Mouse (Mus musculus): ENCODE results near the gene Frat2. TPM values are rescaled to one million over a fixed set of nuclear protein-coding genes. Genes with fewer than 3 reads are reported as not detected.
A peak's percentile ranks its signal among the peaks of the same experiment; 100 is the strongest.
"Not testable (repeated sequence)": the region's sequence is repeated elsewhere in the genome, so short reads cannot be mapped to it uniquely, and the experiment has no call there.

Gene Frat2
- polyA plus RNA-seq, 1 experiment from 2014 or later, result 5.0 TPM

GRCm38 (mm10) chr19:41872285-41872684, 24.4 kb upstream of the Frat2 start:
- H3K36me3 ChIP-seq (ENCODE audit: control insufficient read depth, insufficient read depth, low read length), result peaks cover 8% of the 10 kb centered on the region; the same call in 1 of the 2 replicates
- 96% methylated on average over 2 of the region's 2 CpGs for WGBS

GRCm38 (mm10) chr19:41869946-41870345, 22.0 kb upstream of the Frat2 start:
- not testable (repeated sequence) for H3K36me3 ChIP-seq (ENCODE audit: control insufficient read depth, insufficient read depth, low read length); ATAC-seq (ENCODE audit: low FRiP score)

More at GRCm38 (mm10) chr19:41872285-41872684, 24.4 kb upstream of the Frat2 start:
- H3K9ac ChIP-seq (ENCODE audit: low read depth, low read length), result no peak overlapping the region
- H3K4me2 ChIP-seq (replicated peaks; ENCODE audit: low read depth, low read length), result no peak overlapping the region
- no peak for DNase-seq (ENCODE audit: low spot score)
- no peaks in the 10 kb centered on the region for H3K27me3 ChIP-seq (ENCODE audit: control insufficient read depth, insufficient read depth, low read length)
- H3K27ac ChIP-seq (ENCODE audit: low read depth, low read length), result no peak overlapping the region
- no peaks in the 10 kb centered on the region for H3K9me3 ChIP-seq (ENCODE audit: control insufficient read depth, low read length)
- no peaks in the 10 kb centered on the region for H3K4me1 ChIP-seq (replicated peaks; ENCODE audit: control insufficient read depth, insufficient read depth, low read length)
- no peak overlapping the region for H3K4me3 ChIP-seq (ENCODE audit: low read depth, low read length)
- no peak for ATAC-seq (ENCODE audit: low FRiP score)

GRCm38 (mm10) chr19:41869296-41869695, 21.4 kb upstream of the Frat2 start:
- 98% methylated on average over 5 of the region's 5 CpGs for WGBS
- no peak overlapping the region for H3K27ac ChIP-seq (ENCODE audit: low read depth, low read length)
- ATAC-seq (ENCODE audit: low FRiP score), result no peak

More at GRCm38 (mm10) chr19:41869946-41870345, 22.0 kb upstream of the Frat2 start:
- not testable (repeated sequence) for H3K27me3 ChIP-seq (ENCODE audit: control insufficient read depth, insufficient read depth, low read length); H3K4me1 ChIP-seq (replicated peaks; ENCODE audit: control insufficient read depth, insufficient read depth, low read length); DNase-seq (ENCODE audit: low spot score); H3K9me3 ChIP-seq (ENCODE audit: control insufficient read depth, low read length); H3K27ac ChIP-seq (ENCODE audit: low read depth, low read length); H3K4me3 ChIP-seq (ENCODE audit: low read depth, low read length); H3K9ac ChIP-seq (ENCODE audit: low read depth, low read length); H3K4me2 ChIP-seq (replicated peaks; ENCODE audit: low read depth, low read length)
- WGBS, result 91% methylated on average over 5 of the region's 5 CpGs

GRCm38 (mm10) chr19:41866707-41867106, 18.8 kb upstream of the Frat2 start:
- Histone ChIP-seq H3K27ac (ENCODE audit: low read depth, low read length) (no peak overlapping the region), H3K4me1 (replicated peaks; ENCODE audit: control insufficient read depth, insufficient read depth, low read length) (no peaks in the 10 kb centered on the region), H3K4me3 (ENCODE audit: low read depth, low read length) (no peak overlapping the region), H3K9me3 (ENCODE audit: control insufficient read depth, low read length) (no peaks in the 10 kb centered on the region), H3K27me3 (ENCODE audit: control insufficient read depth, insufficient read depth, low read length) (no peaks in the 10 kb centered on the region), H3K4me2 (replicated peaks; ENCODE audit: low read depth, low read length) (no peak overlapping the region), H3K36me3 (ENCODE audit: control insufficient read depth, insufficient read depth, low read length) (peaks cover 2% of the 10 kb centered on the region; the same call in 1 of the 2 replicates), H3K9ac (ENCODE audit: low read depth, low read length) (no peak overlapping the region)
- WGBS, result 91% methylated on average over 8 of the region's 8 CpGs
- no peak for ATAC-seq (ENCODE audit: low FRiP score)
- DNase-seq (ENCODE audit: low spot score), result no peak

More at GRCm38 (mm10) chr19:41869296-41869695, 21.4 kb upstream of the Frat2 start:
- DNase-seq (ENCODE audit: low spot score), result no peak
- Histone ChIP-seq H3K4me1 (replicated peaks; ENCODE audit: control insufficient read depth, insufficient read depth, low read length) (no peaks in the 10 kb centered on the region), H3K4me2 (replicated peaks; ENCODE audit: low read depth, low read length) (no peak overlapping the region), H3K9me3 (ENCODE audit: control insufficient read depth, low read length) (no peaks in the 10 kb centered on the region), H3K4me3 (ENCODE audit: low read depth, low read length) (no peak overlapping the region), H3K27me3 (ENCODE audit: control insufficient read depth, insufficient read depth, low read length) (no peaks in the 10 kb centered on the region), H3K36me3 (ENCODE audit: control insufficient read depth, insufficient read depth, low read length) (peaks cover 2% of the 10 kb centered on the region; the same call in 1 of the 2 replicates), H3K9ac (ENCODE audit: low read depth, low read length) (no peak overlapping the region)

GRCm38 (mm10) chr19:41857816-41858310, 9.9 kb upstream of the Frat2 start:
- 87% methylated on average over 3 of the region's 3 CpGs for whole genome bisulfite sequencing
- no peak for ATAC-seq (ENCODE audit: low FRiP score)
- H3K27me3 ChIP-seq (ENCODE audit: control insufficient read depth, insufficient read depth, low read length), result no peaks in the 10 kb centered on the region
- no peak overlapping the region for H3K4me2 ChIP-seq (replicated peaks; ENCODE audit: low read depth, low read length)
- H3K9me3 ChIP-seq (ENCODE audit: control insufficient read depth, low read length), result no peaks in the 10 kb centered on the region
- no peaks in the 10 kb centered on the region for H3K4me1 ChIP-seq (replicated peaks; ENCODE audit: control insufficient read depth, insufficient read depth, low read length)
- no peak overlapping the region for H3K27ac ChIP-seq (ENCODE audit: low read depth, low read length)
- no peak for DNase-seq (ENCODE audit: low spot score)
- H3K9ac ChIP-seq (ENCODE audit: low read depth, low read length), result no peak overlapping the region
- H3K4me3 ChIP-seq (ENCODE audit: low read depth, low read length), result no peak overlapping the region
- H3K36me3 ChIP-seq (ENCODE audit: control insufficient read depth, insufficient read depth, low read length), result no peaks in the 10 kb centered on the region

- Histone ChIP-seq H3K9ac (ENCODE audit: low read depth, low read length) (no peak overlapping the region), H3K4me3 (ENCODE audit: low read depth, low read length) (no peak overlapping the region), H3K4me2 (replicated peaks; ENCODE audit: low read depth, low read length) (no peak overlapping the region), H3K27ac (ENCODE audit: low read depth, low read length) (no peak overlapping the region), H3K4me1 (replicated peaks; ENCODE audit: control insufficient read depth, insufficient read depth, low read length) (no peaks in the 10 kb centered on the region), H3K9me3 (ENCODE audit: control insufficient read depth, low read length) (no peaks in the 10 kb centered on the region), H3K27me3 (ENCODE audit: control insufficient read depth, insufficient read depth, low read length) (no peaks in the 10 kb centered on the region), H3K36me3 (ENCODE audit: control insufficient read depth, insufficient read depth, low read length) (no peaks in the 10 kb centered on the region)
- no peak for DNase-seq (ENCODE audit: low spot score)
- WGBS, result 94% methylated on average over 5 of the region's 5 CpGs
- ATAC-seq (ENCODE audit: low FRiP score), result no peak
These were observed 9.3 kb upstream of the Frat2 start for GRCm38 (mm10) chr19:41857086-41857762.

- no peak overlapping the region for H3K27ac ChIP-seq (ENCODE audit: low read depth, low read length)
These were observed 4.5 kb upstream of the Frat2 start for GRCm38 (mm10) chr19:41852423-41852822.

GRCm38 (mm10) chr19:41850719-41851543, 3.0 kb upstream of the Frat2 start:
- Histone ChIP-seq H3K27me3 (ENCODE audit: control insufficient read depth, insufficient read depth, low read length) (no peaks in the 10 kb centered on the region), H3K9me3 (ENCODE audit: control insufficient read depth, low read length) (no peaks in the 10 kb centered on the region), H3K4me3 (ENCODE audit: low read depth, low read length) (no peak overlapping the region), H3K9ac (ENCODE audit: low read depth, low read length) (peak overlapping the region; percentile 2; the same call in 1 of the 2 replicates), H3K27ac (ENCODE audit: low read depth, low read length) (peak overlapping the region; percentile 38), H3K36me3 (ENCODE audit: control insufficient read depth, insufficient read depth, low read length) (no peaks in the 10 kb centered on the region), H3K4me2 (replicated peaks; ENCODE audit: low read depth, low read length) (peak overlapping the region; percentile 12; the same call in 1 of the 2 replicates), H3K4me1 (replicated peaks; ENCODE audit: control insufficient read depth, insufficient read depth, low read length) (peaks cover 5% of the 10 kb centered on the region; the same call in 1 of the 2 replicates)
- DNase-seq (ENCODE audit: low spot score) (peak; percentile 39), ATAC-seq (ENCODE audit: low FRiP score) (no peak)
- 17% methylated on average over 14 of the region's 14 CpGs for WGBS

More at GRCm38 (mm10) chr19:41852423-41852822, 4.5 kb upstream of the Frat2 start:
- ATAC-seq (ENCODE audit: low FRiP score) (no peak), DNase-seq (ENCODE audit: low spot score) (no peak)
- H3K4me1 ChIP-seq (replicated peaks; ENCODE audit: control insufficient read depth, insufficient read depth, low read length), result peaks cover 5% of the 10 kb centered on the region; the same call in 1 of the 2 replicates
- H3K4me3 ChIP-seq (ENCODE audit: low read depth, low read length), result no peak overlapping the region
- no peaks in the 10 kb centered on the region for H3K27me3 ChIP-seq (ENCODE audit: control insufficient read depth, insufficient read depth, low read length)
- no peaks in the 10 kb centered on the region for H3K36me3 ChIP-seq (ENCODE audit: control insufficient read depth, insufficient read depth, low read length)
- H3K4me2 ChIP-seq (replicated peaks; ENCODE audit: low read depth, low read length), result no peak overlapping the region
- 86% methylated on average over 4 of the region's 4 CpGs for WGBS
- H3K9me3 ChIP-seq (ENCODE audit: control insufficient read depth, low read length), result no peaks in the 10 kb centered on the region
- H3K9ac ChIP-seq (ENCODE audit: low read depth, low read length), result no peak overlapping the region
